Mouse (Mus musculus) frontal cortex, postnatal 14 days (tissue): ENCODE results near the gene Mpp3.
A peak's percentile ranks its signal among the peaks of the same experiment; 100 is the strongest.

Source experiments
- DNase-seq, 2 experiments: peaks; one replicate each; pipeline ENCODE4 v3.0.0; 2022; ENCODE audit warnings: low spot score in 2 of 2

Gene Mpp3

DNA sequence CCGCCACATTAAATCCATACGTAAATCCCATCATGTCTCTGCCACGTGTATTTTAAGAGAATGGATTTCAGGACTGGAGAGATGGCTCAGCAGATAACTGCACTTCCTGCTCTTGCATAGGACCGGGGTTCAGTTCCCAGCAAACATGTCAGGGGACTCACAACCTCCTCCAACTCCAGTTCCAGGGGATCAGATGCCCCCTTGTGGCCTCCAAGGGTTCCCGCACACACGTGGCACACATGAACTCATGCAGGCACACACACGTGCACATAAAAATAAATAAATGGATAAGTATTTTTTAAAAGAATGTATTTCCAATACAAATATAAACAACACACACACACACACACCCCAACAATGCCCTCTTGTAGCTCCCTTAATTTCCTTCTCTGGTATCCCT is 51.3 kb downstream of the Mpp3 start:
- no peak for DNase-seq

DNA sequence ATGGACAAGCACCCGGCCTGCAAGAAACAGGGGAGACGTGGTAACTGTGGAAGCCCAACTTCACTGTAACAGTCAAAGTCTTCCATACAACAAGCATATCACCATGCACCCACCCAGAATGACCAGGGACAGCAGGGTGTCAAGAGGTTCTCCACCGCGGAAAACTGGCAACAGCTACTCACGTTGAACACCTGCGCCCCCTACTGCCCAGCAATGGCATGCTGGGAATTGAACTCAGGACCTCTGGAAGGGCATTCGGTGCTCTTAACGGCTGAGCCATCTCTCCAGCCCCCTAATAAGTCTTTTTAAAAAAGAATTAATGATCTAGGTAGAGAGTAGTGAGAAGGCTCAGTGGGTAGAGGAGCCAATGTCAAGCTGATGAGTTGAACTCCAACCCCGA is 53.3 kb downstream of the Mpp3 start:
- DNase-seq, result no peak

DNA sequence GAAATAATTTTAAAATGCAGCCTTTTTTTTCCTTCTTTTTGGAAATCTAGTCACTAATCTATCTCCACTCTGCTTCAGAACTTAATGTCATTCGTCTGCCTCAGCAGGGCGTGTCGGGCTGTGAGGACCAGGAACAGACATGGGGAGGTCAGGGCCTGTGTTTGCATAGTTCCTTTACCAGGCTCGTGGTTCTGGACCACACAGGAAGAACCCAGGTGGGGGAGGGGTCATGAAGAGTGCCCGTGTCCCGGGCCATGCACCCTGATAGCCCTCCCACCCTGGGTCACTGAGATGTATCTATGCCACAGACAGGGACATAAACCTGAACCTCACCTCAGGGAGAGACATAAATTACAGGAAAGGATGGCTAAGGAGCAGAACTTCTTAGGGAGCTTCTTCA is 54.1 kb downstream of the Mpp3 start:
- no peak for DNase-seq

DNA sequence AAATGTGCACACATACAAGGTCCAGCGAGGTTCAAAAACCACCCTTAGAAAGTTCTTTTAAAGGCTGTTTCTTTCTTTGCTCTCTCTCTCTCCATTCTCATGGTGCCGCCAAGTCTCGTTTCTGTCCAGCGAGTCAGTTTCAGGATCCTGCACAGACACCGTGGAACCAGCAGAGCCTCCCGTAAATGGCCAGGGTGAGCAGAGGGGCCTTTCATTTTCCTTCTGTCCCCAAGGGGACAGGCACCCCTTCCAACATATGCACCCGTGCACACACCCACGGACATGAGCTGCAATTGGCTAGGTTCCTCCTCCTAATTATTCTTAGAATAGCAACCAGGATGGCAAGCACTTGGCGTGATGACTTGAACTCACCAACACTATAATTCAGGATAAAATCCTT is 54.8 kb downstream of the Mpp3 start:
- no peak for DNase-seq

DNA sequence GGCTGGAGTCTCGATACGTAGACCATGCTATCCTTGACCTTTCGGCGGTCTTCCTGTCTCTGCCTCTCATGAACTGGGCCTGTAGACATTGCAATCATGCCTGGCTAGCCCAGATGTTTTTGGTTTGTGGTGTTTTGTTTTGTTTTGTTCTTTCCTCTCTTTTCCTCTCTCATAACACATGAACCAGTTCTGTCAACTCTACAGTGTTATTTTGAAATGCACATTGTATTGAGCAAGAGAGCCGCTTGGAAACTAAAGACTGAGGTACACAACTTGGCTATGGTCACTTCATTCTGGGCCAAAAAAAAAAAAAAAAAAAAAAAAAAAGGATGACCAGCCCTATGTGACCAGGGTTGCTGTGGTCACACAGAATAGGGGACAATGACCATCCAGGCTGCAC is 55.6 kb downstream of the Mpp3 start:
- DNase-seq, result no peak

DNA sequence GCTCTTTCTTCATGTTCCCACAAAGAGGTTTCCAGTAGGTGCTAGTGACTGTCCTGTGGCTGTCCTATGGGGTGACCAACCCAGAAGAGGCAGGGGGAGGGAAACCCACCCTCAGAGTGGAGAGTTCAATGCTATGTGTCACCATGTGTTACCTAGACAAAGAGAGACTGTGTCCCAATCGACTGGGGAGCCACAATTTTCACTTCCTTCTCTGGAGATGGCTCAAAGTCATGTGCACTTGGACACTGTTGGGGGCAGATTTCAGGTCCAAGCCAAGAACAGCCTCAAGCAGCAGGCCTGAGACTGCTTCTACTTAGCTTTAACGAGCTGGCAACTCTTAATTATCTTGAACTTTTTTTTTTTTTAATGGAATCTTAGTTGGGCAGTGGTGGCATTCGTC is 56.2 kb downstream of the Mpp3 start:
- no peak for DNase-seq

DNA sequence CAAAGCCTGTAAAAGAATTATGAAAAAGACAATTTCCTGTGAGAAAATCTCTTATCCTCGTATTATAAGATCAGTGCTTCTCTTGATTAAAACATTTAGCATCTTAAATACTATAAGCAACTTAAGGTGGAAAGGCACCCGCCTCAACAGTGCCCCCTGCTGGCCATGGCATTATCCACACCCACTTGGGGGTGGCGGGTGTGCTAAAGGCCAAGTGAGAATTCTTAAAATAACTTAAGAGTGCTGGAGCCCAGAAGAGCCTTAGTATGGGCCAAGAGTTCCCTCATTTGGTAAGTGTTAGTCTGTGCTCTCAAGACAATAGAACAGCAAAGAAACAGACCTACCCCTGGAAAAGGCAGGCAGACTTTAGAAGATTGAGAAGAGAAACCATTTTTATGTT is 56.9 kb downstream of the Mpp3 start:
- DNase-seq, result no peak

DNA sequence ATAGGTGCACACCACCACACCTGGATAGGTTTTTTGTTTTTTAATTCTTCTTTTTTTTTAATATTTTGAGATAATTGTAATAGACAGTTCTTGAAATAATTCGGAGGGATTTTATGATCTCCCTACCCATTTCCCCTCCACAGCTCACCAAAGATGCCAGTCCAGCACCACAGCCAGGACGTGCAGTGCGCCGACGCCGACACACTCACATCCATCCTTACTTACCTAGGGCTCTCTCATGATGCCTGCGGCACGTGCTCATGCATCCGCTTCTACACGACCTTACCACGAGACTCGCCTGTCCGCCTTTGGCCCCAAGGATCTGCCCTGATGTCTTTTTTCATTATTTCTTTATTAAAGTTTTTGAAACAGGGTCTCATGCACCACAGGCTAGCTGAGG is 58.4 kb downstream of the Mpp3 start:
- no peak for DNase-seq

DNA sequence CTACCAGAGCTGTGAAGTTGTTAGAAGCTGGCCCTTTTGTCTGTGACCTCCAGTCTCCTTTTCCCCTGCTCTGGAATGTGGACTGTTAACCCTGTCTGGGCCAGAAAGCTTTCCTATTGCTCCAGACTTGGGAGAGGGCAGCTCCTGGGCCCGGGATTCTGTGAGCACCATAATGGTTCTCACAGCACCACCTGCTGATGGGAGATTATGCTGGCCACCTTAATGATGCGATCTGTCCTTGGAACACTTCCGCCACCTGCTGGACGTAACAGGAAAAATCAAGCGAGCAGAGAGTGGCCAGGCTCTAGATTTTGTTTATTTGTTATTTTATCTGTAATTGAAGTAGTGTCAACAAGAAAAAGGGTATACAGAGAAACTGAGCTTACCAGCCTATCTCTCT is 59.5 kb downstream of the Mpp3 start:
- DNase-seq, result peak; percentile 65 to 80

DNA sequence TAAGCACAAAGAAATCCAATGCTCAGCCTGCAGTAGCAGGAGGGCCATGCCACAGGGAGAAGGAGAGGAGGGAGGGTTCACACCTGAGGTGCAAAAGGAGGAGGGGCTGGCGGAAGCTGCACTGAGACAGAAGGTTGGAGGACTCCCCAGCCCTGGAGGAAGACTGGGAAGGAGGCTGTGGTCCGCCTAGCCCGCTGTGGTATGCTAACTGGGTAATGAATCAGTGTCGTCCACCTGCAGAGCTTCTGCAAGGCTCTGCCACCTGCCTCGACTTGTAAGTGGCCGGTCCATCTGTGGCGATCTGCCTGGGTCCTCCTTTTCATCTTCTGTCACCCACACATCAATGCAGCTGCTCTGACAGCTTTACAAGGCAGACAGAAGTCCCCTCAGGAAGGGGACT is 60.0 kb downstream of the Mpp3 start:
- no peak for DNase-seq

DNA sequence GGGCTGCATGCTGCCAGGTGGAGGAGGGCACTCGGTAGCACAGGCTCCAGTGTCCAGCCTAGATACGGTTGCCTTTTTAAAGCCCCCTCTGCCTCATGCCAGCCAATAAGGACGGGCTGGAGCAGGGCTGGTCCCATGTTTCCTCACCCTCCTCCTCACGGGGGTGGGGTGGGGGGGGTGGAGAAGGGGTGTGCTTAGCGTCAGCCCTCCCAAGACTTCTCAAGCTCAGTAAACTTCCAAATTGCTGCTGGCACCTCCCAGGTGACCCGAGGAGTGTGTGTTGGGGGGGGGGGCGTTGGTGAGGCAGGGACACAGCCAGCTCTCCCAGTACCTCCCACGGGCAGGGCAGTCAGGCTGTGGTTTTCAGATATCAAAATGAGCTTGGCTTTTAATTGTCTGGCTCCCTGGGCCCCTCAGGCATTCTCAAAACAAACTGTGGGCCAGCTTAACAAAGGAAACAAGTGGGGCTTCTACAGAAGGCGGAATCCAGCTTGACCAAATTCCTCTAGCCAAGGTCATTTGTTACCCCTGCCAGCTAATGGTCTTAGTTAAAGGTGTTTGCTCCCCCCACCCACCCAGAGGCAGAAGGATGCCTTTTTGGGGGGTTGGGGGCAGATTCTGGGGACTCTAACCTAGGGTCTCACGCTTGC is 61.2 kb downstream of the Mpp3 start, which contains the start of gene Sost:
TSS of gene Sost (minus strand) at position 51 of the 650 bp plus-strand sequence.
- no peak for DNase-seq

DNA sequence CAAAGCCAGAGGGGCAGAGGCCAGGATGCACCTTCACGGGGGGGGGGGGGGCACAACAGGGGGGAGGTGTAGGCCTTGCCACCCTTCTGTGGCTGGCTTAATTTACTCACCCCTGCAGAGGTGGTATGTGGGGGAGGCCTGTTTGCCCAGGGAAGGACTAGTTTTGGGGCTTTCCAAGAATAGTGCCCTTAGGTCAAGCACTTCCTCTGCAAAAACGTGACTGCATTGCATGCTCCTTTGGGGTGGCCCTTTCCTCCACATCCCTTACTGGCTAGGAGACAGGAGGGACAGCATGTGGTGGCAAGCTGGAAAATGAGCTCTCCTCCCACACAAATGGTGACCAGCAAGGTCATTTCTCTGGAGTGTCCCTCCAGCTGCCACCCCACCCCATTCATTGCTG is 62.7 kb downstream of the Mpp3 start:
- no peak for DNase-seq

DNA sequence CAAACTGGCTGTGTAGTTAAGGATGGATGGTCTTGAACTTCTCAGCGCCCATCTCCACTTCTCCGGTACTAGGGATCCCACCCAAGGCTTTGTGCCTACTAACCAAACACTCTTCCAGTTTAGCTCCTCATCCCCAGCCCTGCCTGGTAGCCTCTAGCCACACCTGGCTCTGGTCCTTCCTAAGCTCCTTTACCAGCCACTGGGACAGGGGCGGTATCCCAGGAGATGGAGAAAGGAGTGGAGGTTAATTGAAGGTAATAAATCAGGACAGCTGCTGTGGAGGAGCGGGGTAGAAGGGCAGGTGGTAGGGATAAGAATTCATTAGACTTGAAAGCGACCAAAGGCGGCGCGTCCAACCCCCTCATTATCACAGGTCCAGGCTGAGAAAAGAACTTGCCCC is 63.6 kb downstream of the Mpp3 start:
- no peak for DNase-seq

DNA sequence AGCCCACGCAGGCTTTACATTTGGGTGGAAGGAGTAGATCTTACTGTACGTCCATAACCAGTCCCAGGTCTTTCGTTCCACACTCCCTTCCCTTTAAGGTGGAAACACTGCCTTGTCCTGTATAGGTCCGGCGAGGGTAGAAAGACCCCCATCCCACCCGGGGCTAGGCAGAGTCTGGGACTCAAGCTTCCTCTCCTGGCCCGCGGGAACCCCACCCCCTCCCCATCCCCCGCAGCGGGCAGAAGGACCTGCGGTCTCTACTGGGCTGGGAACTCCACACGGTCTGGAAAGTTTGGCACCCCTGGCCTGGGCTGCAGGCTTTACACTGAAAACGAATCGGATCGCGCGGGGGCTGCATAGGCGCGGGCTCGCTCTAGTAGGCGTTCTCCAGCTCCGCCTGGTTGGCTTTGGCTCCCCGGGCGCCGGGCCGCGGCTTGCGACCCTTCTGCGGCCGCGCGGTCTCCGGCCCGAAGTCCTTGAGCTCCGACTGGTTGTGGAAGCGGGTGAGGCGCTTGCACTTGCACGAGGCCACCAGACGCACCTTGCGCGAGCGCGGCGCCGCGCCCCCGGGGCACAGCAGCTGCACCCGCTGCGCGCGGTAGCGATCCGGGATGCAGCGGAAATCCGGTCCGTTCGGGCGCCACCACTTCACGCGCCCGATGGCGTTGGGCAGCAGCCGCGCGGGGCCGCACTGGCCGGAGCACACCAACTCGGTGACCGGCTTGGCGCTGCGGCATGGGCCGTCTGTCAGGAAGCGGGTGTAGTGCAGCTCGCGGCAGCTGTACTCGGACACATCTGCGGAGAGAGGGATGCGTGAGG is 64.6 kb downstream of the Mpp3 start:
- no peak for DNase-seq

DNA sequence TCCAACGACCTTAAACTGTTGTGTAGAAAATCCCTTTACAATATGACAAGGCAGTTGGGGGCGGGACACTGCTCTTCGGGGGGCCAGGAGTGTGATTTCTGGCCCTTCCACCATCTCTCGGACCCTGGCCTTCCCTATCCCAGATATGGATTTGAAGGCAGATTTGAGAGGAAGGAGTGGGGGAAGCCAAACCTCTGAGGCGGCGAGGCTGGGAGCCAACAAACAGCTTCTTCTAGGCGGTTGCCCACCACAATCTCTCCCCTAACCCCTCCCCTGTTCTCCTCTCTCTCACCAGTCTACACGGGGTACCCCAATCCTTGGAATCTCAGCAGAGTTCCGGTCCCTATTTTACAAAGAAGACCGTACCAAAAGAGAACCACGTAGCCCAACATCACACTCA is 65.2 kb downstream of the Mpp3 start:
- DNase-seq, result no peak

DNA sequence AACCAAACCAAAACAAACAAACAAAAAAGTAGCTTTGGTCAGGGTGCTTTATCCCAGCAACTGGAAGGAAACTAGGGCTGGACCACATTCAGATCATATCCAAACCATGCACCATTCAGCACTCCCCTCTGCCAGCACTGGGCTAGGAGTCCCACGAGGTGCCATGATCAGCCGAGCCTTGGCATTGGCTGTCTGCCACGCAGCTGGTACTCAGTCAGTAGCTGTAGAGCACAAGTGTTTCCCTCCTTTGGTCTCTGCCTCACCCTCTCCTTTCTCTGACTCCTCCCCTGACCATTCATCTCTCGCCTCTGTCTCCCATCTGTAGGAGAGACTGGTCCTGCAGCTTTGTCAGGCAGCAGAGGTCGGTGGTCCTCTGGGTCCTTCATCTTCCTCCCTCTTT is 70.8 kb downstream of the Mpp3 start:
- no peak for DNase-seq

DNA sequence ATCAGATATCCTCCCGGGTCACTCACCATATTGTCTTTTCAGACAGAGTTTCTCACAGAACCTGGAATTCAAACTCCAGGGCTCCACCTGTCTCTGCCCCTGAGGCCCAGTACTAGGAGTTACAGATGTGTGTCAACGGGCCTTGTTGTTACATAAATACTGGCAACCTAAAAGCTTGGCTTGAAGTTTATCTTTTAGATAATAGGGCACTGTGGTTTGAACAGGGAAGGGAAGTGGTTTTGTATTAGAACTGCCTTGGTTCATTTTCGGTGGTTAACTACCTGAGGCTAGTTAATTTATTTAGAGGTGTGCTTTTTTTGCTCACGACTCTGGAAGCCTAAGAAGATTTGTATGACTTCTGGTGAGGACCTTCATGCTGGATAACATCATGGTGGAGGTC is 74.8 kb downstream of the Mpp3 start:
- DNase-seq, result no peak

DNA sequence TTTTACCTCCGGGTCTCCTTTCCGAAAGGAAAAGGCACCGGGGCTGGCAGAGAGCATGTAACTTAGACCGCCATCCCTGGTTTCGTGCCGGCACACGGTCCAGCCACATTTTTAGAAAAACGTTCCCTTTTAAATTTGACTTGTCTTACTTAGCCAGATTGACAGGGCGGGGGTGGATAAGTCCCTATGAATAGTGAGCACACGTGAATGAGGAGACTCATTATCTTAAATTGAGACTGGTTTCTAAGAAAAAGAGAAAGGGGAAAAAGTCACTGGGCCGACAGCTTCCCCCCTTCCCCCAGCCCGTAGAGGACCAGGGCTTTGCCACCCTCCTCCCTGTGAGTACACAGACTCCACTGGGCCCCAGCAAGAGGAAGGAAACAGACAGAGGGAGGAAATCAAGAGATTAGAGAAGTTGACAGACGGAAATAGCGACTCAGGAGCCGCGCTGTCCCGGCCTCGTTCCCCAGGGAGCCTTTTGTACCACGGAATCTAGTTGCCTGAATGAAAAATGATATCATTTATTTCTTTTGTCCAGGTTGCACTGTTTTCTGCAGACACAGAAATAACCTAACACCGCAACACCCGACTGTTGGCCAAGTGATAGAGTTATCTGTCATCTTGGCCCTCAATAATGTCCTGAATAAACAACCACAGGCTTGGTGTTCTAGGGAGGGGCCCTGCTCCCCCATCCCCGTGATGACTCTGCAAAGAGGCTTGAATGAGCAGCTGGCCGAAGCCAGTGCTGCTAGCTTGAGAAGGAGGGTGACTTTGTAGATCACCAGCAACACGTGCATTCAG is 75.5 kb downstream of the Mpp3 start:
- DNase-seq, result no peak

DNA sequence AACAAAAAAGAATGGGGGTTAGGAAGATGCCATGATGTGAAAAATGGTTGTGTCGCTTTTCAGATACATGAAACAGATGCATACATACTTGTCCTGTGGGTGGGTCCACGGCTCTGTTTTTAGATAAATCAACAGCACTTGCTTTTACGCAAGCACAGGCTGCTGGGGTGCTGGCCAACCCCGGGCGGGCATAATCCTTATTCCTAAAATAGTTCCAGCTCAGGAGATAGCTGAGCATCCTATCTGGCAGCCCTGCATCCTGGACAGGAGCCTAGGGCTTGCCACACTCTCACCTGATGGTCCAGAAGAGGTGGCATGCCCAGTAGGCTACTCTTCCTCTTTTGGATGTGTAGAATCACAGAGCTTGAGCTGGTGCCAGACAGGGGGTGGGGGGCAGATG is 78.2 kb downstream of the Mpp3 start:
- DNase-seq, result no peak
